Mouse (Mus musculus) intestine, embryonic 14.5 days (tissue): Measurements from ENCODE around the gene Sco1. TPM values are rescaled to one million over a fixed set of nuclear protein-coding genes. Genes with fewer than 3 reads are reported as not detected.
"Not testable (repeated sequence)": the region's sequence is repeated elsewhere in the genome, so short reads cannot be mapped to it uniquely, and the experiment has no call there.

Experiments
- ATAC-seq: fragments of 200-750 bp; cut with Nextera tagmentation; replicated peaks from 2 replicates; pipeline ENCODE4 v1.8.0; 2017; ENCODE audit warnings: low read depth, moderate number of reproducible peaks, moderate TSS enrichment, moderate library complexity; ENCODE audit not compliant: low FRiP score, low TSS enrichment
- DNase-seq: peaks from one replicate; pipeline ENCODE4 v3.0.0-alpha.2; 2018; ENCODE audit warnings: low spot score
- H3K27ac ChIP-seq: fragments of 300-500 bp; sonication (generic); 2 replicates; pipeline ENCODE4 v1.5.1; 2014; ENCODE audit warnings: low read depth, mild to moderate bottlenecking, control low read depth
- H3K27me3 ChIP-seq: fragments of 300-500 bp; sonication (generic); replicated peaks from 2 replicates; pipeline ENCODE4 v1.6.1; 2014; ENCODE audit warnings: low read length, control low read depth; ENCODE audit not compliant: control insufficient read depth, insufficient read depth
- H3K36me3 ChIP-seq: fragments of 300-500 bp; sonication (generic); 2 replicates; pipeline ENCODE4 v1.6.1; 2014; ENCODE audit warnings: low read length, control low read depth; ENCODE audit not compliant: control insufficient read depth, insufficient read depth
- H3K4me1 ChIP-seq: fragments of 300-500 bp; sonication (generic); replicated peaks from 2 replicates; pipeline ENCODE4 v1.6.1; 2014; ENCODE audit warnings: low read length, control low read depth, mixed read lengths; ENCODE audit not compliant: control insufficient read depth, insufficient read depth
- H3K4me2 ChIP-seq: fragments of 300-500 bp; sonication (generic); 2 replicates; pipeline ENCODE4 v1.6.1; 2014; ENCODE audit warnings: low read length
- H3K4me3 ChIP-seq: fragments of 300-500 bp; sonication (generic); 2 replicates; pipeline ENCODE4 v1.5.1; 2014; ENCODE audit warnings: low read depth, low read length, control low read depth, mixed read lengths
- H3K9ac ChIP-seq: fragments of 300-500 bp; sonication (generic); 2 replicates; pipeline ENCODE4 v1.6.1; 2014; ENCODE audit warnings: mild to moderate bottlenecking, low read length
- H3K9me3 ChIP-seq: fragments of 300-500 bp; sonication (generic); 2 replicates; pipeline ENCODE4 v1.6.1; 2016; ENCODE audit warnings: low read length, control low read depth; ENCODE audit not compliant: control insufficient read depth
- WGBS: fragments of 180-500 bp; shearing (Covaris S2); extraction: QIAGEN DNeasy Blood & Tissue Kit; methylation state at CpG from one replicate; pipeline ENCODE4 v1.1.7; 2014; 5-methylcytosine and 5-hydroxymethylcytosine counted together
- polyA plus RNA-seq: library from polyadenylated mRNA; unstranded; fragments of >200 nt; fragmentation: Nextera tagmentation; extraction: Ambion mirVana; gene quantifications from 2 replicates; pipeline ENCODE4 v1.2.1, GENCODE M21; 2014

The Sco1 gene
- polyA plus RNA-seq, 1 experiment from 2014 or later: 18.1 TPM

GRCm38 (mm10) chr11:67083712-67084340 is 31.4 kb downstream of the Sco1 start:
- no peak overlapping the region for H3K4me2 ChIP-seq
- ATAC-seq: no peak
- no peaks in the 10 kb centered on the region for H3K9me3 ChIP-seq
- H3K36me3 ChIP-seq: no peaks in the 10 kb centered on the region
- no peak overlapping the region for H3K9ac ChIP-seq
- H3K27ac ChIP-seq: no peak overlapping the region
- H3K4me3 ChIP-seq: no peak overlapping the region
- H3K27me3 ChIP-seq: peaks cover 23% of the 10 kb centered on the region
- WGBS: 40% methylated on average over 32 of the region's 32 CpGs
- 0 out of 2 replicates have a peak, but pooled peaks cover 4% of the 10 kb centered on the region for H3K4me1 ChIP-seq
- DNase-seq: no peak

DNA sequence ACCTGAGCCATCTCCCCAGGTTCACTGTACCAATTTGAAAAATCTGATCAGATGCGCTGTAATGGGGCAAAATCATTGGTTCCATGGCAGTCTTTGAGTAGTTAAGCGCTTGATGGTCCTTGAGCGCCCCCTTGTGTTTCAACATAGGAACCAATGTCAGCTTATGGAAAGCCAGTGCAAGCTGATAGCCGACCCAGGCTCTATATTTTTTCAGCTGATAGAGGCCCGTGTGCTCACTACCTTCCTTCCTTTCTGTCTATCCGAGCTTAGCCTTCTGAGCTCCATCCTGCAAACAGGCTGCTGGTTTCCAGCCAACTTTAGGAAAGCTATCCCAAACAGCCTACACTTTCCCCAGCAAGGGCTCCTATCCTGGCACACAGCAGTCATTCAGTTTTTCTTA is 33.0 kb downstream of the Sco1 start:
- Histone ChIP-seq H3K9ac (no peak overlapping the region), H3K36me3 (no peaks in the 10 kb centered on the region), H3K4me1 (no peaks in the 10 kb centered on the region), H3K9me3 (no peaks in the 10 kb centered on the region), H3K27ac (no peak overlapping the region), H3K4me2 (no peak overlapping the region), H3K4me3 (no peak overlapping the region), H3K27me3 (peaks cover 23% of the 10 kb centered on the region)
- ATAC-seq: no peak
- WGBS: 6% methylated on average over 6 of the region's 6 CpGs
- peak; percentile 76 for DNase-seq

DNA sequence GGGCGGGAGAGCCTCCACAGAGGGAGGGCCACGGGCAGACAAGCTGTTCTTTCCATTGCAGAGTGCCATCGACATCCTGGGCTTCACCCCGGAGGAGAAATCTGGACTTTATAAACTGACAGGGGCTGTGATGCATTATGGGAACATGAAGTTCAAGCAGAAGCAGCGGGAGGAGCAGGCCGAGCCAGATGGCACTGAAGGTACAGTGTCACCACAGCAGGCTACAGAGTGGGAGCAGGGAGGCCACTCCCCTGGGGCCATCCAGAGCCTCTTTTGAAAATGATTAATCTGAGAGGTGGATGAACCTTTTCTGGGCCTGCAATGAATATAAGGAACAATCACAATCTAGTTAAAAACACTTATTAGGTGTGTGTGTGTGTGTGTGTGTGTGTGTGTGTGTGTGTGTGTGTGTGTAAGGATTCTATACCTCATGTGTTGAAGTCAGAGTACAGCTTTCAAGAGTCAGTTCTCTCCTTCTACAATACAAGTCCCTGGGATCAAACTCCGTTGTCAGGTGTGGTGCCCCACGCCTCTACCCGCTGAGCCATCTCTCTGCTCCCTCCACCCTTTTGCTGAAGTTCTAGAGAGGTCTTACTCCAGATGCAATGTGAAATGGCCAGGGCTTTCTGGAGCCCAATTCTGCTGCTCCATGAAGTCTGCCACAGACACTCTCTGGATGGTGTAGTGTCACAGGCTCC is 34.1 kb downstream of the Sco1 start:
- Histone ChIP-seq H3K36me3 (no peaks in the 10 kb centered on the region), H3K4me3 (no peak overlapping the region), H3K27me3 (peaks cover 23% of the 10 kb centered on the region), H3K9ac (no peak overlapping the region), H3K4me2 (no peak overlapping the region), H3K27ac (no peak overlapping the region), H3K4me1 (no peaks in the 10 kb centered on the region), H3K9me3 (no peaks in the 10 kb centered on the region)
- WGBS: 45% methylated on average over 9 of the region's 9 CpGs
- ATAC-seq (no peak), DNase-seq (no peak)

DNA sequence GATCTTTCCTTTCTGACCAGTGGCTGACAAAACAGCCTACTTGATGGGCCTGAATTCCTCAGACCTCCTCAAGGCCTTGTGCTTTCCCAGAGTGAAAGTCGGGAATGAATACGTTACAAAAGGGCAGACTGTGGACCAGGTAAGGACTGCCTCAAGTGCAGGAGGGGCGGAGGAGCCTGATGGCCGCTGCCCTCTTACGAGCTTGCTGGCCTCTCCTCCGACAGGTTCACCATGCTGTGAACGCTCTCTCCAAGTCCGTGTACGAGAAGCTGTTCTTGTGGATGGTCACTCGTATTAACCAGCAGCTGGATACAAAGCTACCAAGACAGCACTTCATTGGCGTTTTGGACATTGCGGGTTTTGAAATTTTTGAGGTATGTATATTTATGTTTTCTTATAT is 34.8 kb downstream of the Sco1 start:
- no peaks in the 10 kb centered on the region for H3K36me3 ChIP-seq
- 86% methylated on average over 12 of the region's 12 CpGs for WGBS
- H3K4me2 ChIP-seq: no peak overlapping the region
- H3K27ac ChIP-seq: no peak overlapping the region
- H3K9ac ChIP-seq: no peak overlapping the region
- H3K9me3 ChIP-seq: no peaks in the 10 kb centered on the region
- no peak overlapping the region for H3K4me3 ChIP-seq
- peaks cover 23% of the 10 kb centered on the region for H3K27me3 ChIP-seq
- no peak for ATAC-seq
- DNase-seq: no peak
- H3K4me1 ChIP-seq: no peaks in the 10 kb centered on the region

- not testable (repeated sequence) for H3K27me3 ChIP-seq, H3K9me3 ChIP-seq, H3K4me2 ChIP-seq, H3K9ac ChIP-seq, H3K4me3 ChIP-seq, H3K4me1 ChIP-seq, ATAC-seq, H3K36me3 ChIP-seq, DNase-seq, H3K27ac ChIP-seq
- WGBS: 91% methylated on average over 12 of the region's 12 CpGs
These were observed 39.9 kb downstream of the Sco1 start for GRCm38 (mm10) chr11:67092354-67092753.

GRCm38 (mm10) chr11:67093201-67093600 is 40.7 kb downstream of the Sco1 start:
- no peaks in the 10 kb centered on the region for H3K36me3 ChIP-seq
- no peak for ATAC-seq
- WGBS: 80% methylated on average over 9 of the region's 9 CpGs

DNA sequence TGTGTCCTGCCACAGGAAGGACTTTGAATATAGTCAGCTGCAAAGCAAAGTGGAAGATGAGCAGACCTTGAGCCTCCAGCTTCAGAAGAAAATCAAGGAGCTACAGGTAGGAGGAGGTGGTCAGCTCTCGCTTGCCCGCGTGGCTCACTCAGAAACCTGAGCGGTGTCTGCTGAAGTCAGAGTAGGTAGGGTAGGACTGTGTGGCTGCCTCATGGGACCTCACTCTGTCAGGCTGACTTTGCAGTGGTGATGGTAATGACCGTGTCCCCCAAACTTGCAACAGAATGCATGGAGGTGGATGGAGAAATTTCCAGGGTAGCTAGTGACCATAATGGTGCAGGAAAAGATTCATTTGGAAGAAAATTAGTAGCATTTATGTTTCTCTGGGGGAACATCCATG is 41.2 kb downstream of the Sco1 start:
- WGBS: 93% methylated on average over 5 of the region's 5 CpGs
- no peaks in the 10 kb centered on the region for H3K36me3 ChIP-seq
- no peak for ATAC-seq

More at GRCm38 (mm10) chr11:67093201-67093600, 40.7 kb downstream of the Sco1 start:
- Histone ChIP-seq H3K4me1 (no peaks in the 10 kb centered on the region), H3K9me3 (no peaks in the 10 kb centered on the region), H3K4me2 (no peak overlapping the region), H3K27me3 (no peaks in the 10 kb centered on the region), H3K4me3 (no peak overlapping the region), H3K9ac (no peak overlapping the region), H3K27ac (no peak overlapping the region)
- no peak for DNase-seq

GRCm38 (mm10) chr11:67094470-67094869 is 42.0 kb downstream of the Sco1 start:
- Histone ChIP-seq H3K27me3 (no peaks in the 10 kb centered on the region), H3K9me3 (no peaks in the 10 kb centered on the region), H3K4me2 (no peak overlapping the region), H3K36me3 (no peaks in the 10 kb centered on the region), H3K4me1 (no peaks in the 10 kb centered on the region), H3K27ac (no peak overlapping the region), H3K9ac (no peak overlapping the region), H3K4me3 (no peak overlapping the region)
- no peak for ATAC-seq
- no peak for DNase-seq
- WGBS: 72% methylated on average over 29 of the region's 29 CpGs

More for the DNA sequence above, 41.2 kb downstream of the Sco1 start:
- H3K27ac ChIP-seq: no peak overlapping the region
- no peaks in the 10 kb centered on the region for H3K9me3 ChIP-seq
- no peaks in the 10 kb centered on the region for H3K27me3 ChIP-seq
- no peak overlapping the region for H3K4me2 ChIP-seq
- H3K4me1 ChIP-seq: no peaks in the 10 kb centered on the region
- no peak for DNase-seq
- H3K4me3 ChIP-seq: no peak overlapping the region
- no peak overlapping the region for H3K9ac ChIP-seq

DNA sequence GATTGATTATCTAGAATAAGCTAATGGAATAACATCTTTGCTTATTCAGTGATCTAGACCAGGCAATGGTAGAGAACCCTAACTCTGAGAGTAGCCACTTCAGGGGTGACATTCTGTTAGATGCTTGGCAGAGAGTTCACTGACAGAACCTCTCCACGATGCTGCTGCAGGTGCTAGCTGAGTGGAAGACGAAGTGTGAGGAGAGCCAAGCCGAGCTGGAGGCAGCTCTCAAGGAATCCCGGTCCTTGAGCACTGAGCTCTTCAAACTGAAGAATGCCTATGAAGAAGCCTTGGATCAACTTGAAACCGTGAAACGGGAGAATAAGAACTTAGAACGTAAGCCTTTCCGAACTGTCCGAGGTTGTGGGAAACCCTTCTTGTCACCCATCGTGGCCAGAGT is 45.2 kb downstream of the Sco1 start:
- ATAC-seq: no peak
- no peak overlapping the region for H3K27ac ChIP-seq
- WGBS: 93% methylated on average over 10 of the region's 10 CpGs
- H3K4me1 ChIP-seq: no peaks in the 10 kb centered on the region
- no peak overlapping the region for H3K4me3 ChIP-seq
- no peaks in the 10 kb centered on the region for H3K9me3 ChIP-seq
- no peak overlapping the region for H3K9ac ChIP-seq
- H3K4me2 ChIP-seq: no peak overlapping the region
- H3K36me3 ChIP-seq: no peaks in the 10 kb centered on the region
- no peak for DNase-seq
- H3K27me3 ChIP-seq: no peaks in the 10 kb centered on the region
